Mouse (Mus musculus) testis, adult 2 months (tissue): ENCODE measurements around the gene Nrxn1. TPM values are rescaled to one million over a fixed set of nuclear protein-coding genes. Genes with fewer than 3 reads are reported as not detected.

Experiments
- H3K27ac ChIP-seq: fragments of 200-500 bp; 2 replicates; pipeline ENCODE4 v1.5.1; 2012; ENCODE audit warnings: low read depth, low read length; ENCODE audit not compliant: control insufficient read depth, insufficient read depth
- H3K27me3 ChIP-seq: fragments of 200-500 bp; 2 replicates; pipeline ENCODE4 v1.6.1; 2012; ENCODE audit warnings: mild to moderate bottlenecking, low read length, moderate library complexity; ENCODE audit not compliant: control insufficient read depth, insufficient read depth
- H3K36me3 ChIP-seq: fragments of 200-500 bp; 2 replicates; pipeline ENCODE4 v1.6.1; 2012; ENCODE audit warnings: mild to moderate bottlenecking, low read length; ENCODE audit not compliant: control insufficient read depth, insufficient read depth
- H3K4me1 ChIP-seq: fragments of 200-500 bp; 2 replicates; pipeline ENCODE4 v1.6.1; 2012; ENCODE audit warnings: low read length; ENCODE audit not compliant: control insufficient read depth, insufficient read depth
- H3K4me3 ChIP-seq: fragments of 200-500 bp; 2 replicates; pipeline ENCODE4 v1.5.1; 2012; ENCODE audit warnings: low read depth, mild to moderate bottlenecking, low read length, moderate library complexity, mixed read lengths; ENCODE audit not compliant: control insufficient read depth
- CTCF ChIP-seq: fragments of 200-500 bp; IDR thresholded peaks from 2 replicates; pipeline ENCODE4 v1.5.1; 2012; ENCODE audit warnings: low read depth, mild to moderate bottlenecking, inconsistent platforms, low read length, moderate library complexity; ENCODE audit not compliant: control insufficient read depth, insufficient read depth, insufficient replicate concordance
- POLR2A ChIP-seq: fragments of 200-500 bp; IDR thresholded peaks from 2 replicates; pipeline ENCODE4 v1.6.1; 2012; ENCODE audit warnings: low read depth, mild to moderate bottlenecking, inconsistent platforms, low read length, moderate library complexity; ENCODE audit not compliant: control insufficient read depth
- polyA plus RNA-seq: library from polyadenylated mRNA; depleted of rRNA; stranded (reverse); fragments of >200 nt; gene quantifications from 2 replicates; pipeline ENCODE4 v1.2.3, GENCODE M21; 2012

Nrxn1 gene
- polyA plus RNA-seq, 1 experiment, result 3.1 TPM

GRCm38 (mm10) chr17:90583196-90583595 is 509.7 kb downstream of the Nrxn1 start:
- H3K4me3 ChIP-seq, result no peak overlapping the region
- H3K36me3 ChIP-seq, result no peaks in the 10 kb centered on the region
- H3K27ac ChIP-seq, result no peak overlapping the region
- no peaks in the 10 kb centered on the region for H3K27me3 ChIP-seq
- H3K4me1 ChIP-seq, result no peaks in the 10 kb centered on the region
- TF ChIP-seq CTCF (no peak), POLR2A (no peak)

DNA sequence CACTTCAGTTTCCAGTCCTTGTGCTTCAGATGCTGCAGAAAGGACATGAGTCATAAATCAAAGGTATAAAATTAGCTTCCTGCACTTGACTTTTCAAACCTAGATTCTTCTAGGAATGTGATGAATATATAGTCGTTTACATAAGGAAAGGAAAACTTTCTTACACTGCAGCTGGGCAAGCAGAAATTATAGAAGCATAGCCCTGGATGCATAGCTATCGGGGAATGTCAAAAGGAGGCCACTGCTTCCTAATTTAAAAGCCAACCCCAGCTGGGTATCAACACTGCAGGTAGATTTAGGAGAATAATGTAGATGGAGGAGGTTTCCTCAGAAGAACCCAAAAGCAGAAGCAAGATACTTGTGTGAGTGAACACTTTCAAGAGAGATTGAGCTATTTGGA is 523.0 kb downstream of the Nrxn1 start:
- Histone ChIP-seq H3K4me3 (no peak overlapping the region), H3K27ac (no peak overlapping the region), H3K36me3 (no peaks in the 10 kb centered on the region), H3K4me1 (peaks cover 4% of the 10 kb centered on the region), H3K27me3 (no peaks in the 10 kb centered on the region)
- TF ChIP-seq POLR2A (no peak), CTCF (no peak)

DNA sequence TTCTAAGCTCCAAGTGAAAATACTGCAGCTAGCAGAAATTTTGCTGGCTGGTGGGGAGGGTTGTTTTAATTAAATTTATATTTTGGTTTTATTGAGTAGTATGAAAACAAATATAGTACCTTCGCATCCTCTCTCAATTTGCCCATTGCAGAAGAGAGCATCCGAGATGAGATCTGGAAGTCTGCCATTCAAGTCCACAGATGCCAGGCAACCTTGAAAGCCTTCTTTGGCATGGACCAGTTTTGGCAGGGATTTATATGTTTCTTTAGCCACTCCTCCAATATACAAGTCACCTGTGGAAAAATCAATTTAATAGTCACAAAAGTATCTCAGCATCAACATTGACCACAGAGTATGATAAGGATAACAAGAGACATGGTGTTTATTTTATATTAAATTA is 527.7 kb downstream of the Nrxn1 start:
- Histone ChIP-seq H3K27ac (no peak overlapping the region), H3K4me1 (peaks cover 4% of the 10 kb centered on the region), H3K36me3 (no peaks in the 10 kb centered on the region), H3K4me3 (no peak overlapping the region), H3K27me3 (no peaks in the 10 kb centered on the region)
- TF ChIP-seq CTCF, result no peak
- TF ChIP-seq POLR2A, result no peak

GRCm38 (mm10) chr17:90556376-90556775 is 536.5 kb downstream of the Nrxn1 start:
- Histone ChIP-seq H3K27me3 (no peaks in the 10 kb centered on the region), H3K4me1 (no peaks in the 10 kb centered on the region), H3K36me3 (no peaks in the 10 kb centered on the region), H3K27ac (no peak overlapping the region), H3K4me3 (no peak overlapping the region)
- TF ChIP-seq POLR2A (no peak), CTCF (no peak)

- H3K27me3 ChIP-seq, result no peaks in the 10 kb centered on the region
- TF ChIP-seq POLR2A (no peak), CTCF (no peak)
- no peaks in the 10 kb centered on the region for H3K4me1 ChIP-seq
- H3K27ac ChIP-seq, result no peak overlapping the region
- H3K36me3 ChIP-seq, result no peaks in the 10 kb centered on the region
- H3K4me3 ChIP-seq, result no peak overlapping the region
Measured at GRCm38 (mm10) chr17:90550415-90550814, 542.5 kb downstream of the Nrxn1 start.

DNA sequence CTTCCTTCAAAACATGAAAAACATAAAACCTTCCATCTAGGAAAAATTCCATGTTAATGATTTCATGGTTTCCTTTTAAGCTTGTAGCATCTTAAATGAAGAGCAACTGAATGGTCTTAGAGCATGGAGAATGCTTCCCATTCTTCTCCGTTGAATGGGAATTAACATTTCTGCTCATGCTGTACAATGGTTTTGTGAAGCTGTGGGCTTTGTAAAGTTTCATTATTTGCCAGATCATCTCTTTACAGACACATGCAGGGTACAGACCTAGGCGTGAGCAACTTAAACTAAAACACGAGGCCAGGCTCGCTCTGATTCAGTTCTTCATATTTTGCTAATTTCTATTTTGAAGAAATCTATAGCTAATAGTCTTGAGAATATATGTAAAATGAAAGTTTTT is 546.1 kb downstream of the Nrxn1 start:
- H3K36me3 ChIP-seq, result no peaks in the 10 kb centered on the region
- TF ChIP-seq POLR2A (no peak), CTCF (no peak)
- H3K27me3 ChIP-seq, result no peaks in the 10 kb centered on the region
- no peaks in the 10 kb centered on the region for H3K4me1 ChIP-seq
- no peak overlapping the region for H3K4me3 ChIP-seq
- H3K27ac ChIP-seq, result no peak overlapping the region

DNA sequence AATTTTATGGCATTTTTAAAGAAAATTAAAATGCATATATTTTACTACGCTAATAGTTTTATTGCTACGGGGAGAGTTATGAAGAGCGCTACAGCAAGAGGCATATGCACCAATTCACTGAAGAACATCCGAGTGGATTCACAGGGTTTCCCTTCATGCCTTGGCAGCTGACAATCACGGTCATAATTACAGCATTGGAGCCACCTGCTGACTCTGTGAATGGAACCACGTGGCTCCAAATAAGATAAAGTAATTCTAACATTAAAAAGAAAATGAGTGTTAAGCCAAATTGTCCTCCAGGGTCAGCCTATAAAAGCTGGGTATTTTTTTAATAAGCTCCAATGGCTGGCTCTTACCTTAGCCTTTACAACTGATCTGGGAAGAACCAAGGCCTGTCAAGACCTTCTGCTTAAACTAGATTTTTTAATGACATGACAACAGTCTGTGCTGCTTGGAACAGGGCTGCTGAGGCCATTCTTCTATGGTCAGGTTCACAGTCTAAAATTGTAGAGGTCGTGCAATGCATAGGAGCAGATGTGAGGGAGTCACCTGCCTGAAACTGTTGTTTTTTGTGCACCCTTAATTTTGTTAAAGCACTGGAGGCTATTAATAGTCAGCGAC is 548.1 kb downstream of the Nrxn1 start:
- Histone ChIP-seq H3K27me3 (no peaks in the 10 kb centered on the region), H3K4me1 (no peaks in the 10 kb centered on the region), H3K4me3 (no peak overlapping the region), H3K27ac (no peak overlapping the region), H3K36me3 (no peaks in the 10 kb centered on the region)
- TF ChIP-seq POLR2A, result no peak
- TF ChIP-seq CTCF, result no peak
